Mouse (Mus musculus): ENCODE data around the gene Clcc1. TPM values are rescaled to one million over a fixed set of nuclear protein-coding genes. Genes with fewer than 3 reads are reported as not detected.
A peak's percentile ranks its signal among the peaks of the same experiment; 100 is the strongest.
"Not testable (repeated sequence)": the region's sequence is repeated elsewhere in the genome, so short reads cannot be mapped to it uniquely, and the experiment has no call there.

Clcc1 gene
- total RNA-seq (2014; rRNA removed) (23.9 and 52.3 TPM in 2 replicates), polyA plus RNA-seq (2015; fragmentation: Nextera tagmentation; extraction: Ambion mirVana) (58.2 and 62.2 TPM in 2 replicates)

- ATAC-seq (peak; percentile 99), DNase-seq (ENCODE audit: low spot score) (peak; percentile 96)
- Histone ChIP-seq H3K9ac (replicated peaks; ENCODE audit: low read length) (peak within 1 kb of the TSS; percentile 85), H3K9me3 (ENCODE audit: low read length) (no peaks in the 10 kb centered on the region), H3K4me3 (ENCODE audit: low read length) (peak within 1 kb of the TSS; percentile 64), H3K36me3 (ENCODE audit: insufficient read depth, low read length) (no peaks in the 10 kb centered on the region), H3K4me2 (ENCODE audit: low read depth, low read length) (peak within 1 kb of the TSS; percentile 58), H3K27ac (peak within 1 kb of the TSS; percentile 87), H3K4me1 (ENCODE audit: insufficient read depth, low read length) (0 out of 2 replicates have a peak, but pooled peaks cover 3% of the 10 kb centered on the region), H3K27me3 (ENCODE audit: insufficient read depth, low read length) (no peaks in the 10 kb centered on the region)
- under 1% methylated on average over 57 of the region's 57 CpGs for WGBS
- no peak for TF ChIP-seq CTCF (IDR thresholded peaks at IDR 0.05; ENCODE audit: low read depth)
Measured at GRCm38 (mm10) chr3:108653710-108654379, at the start of gene Clcc1. Gene Clcc1 (plus strand): TSS chr3:108653913.

GRCm38 (mm10) chr3:108608906-108609305 is 44.8 kb upstream of the Clcc1 start:
- Histone ChIP-seq H3K9ac (replicated peaks; ENCODE audit: low read length) (no peak overlapping the region), H3K27me3 (ENCODE audit: insufficient read depth, low read length) (no peaks in the 10 kb centered on the region), H3K27ac (no peak overlapping the region), H3K4me3 (ENCODE audit: low read length) (no peak overlapping the region), H3K4me2 (ENCODE audit: low read depth, low read length) (no peak overlapping the region), H3K4me1 (ENCODE audit: insufficient read depth, low read length) (no peaks in the 10 kb centered on the region), H3K9me3 (ENCODE audit: low read length) (no peaks in the 10 kb centered on the region), H3K36me3 (ENCODE audit: insufficient read depth, low read length) (peaks cover 9% of the 10 kb centered on the region; the same call in 1 of the 2 replicates)
- WGBS, result 63% methylated on average over 3 of the region's 3 CpGs
- DNase-seq (ENCODE audit: low spot score) (no peak), ATAC-seq (no peak)
- TF ChIP-seq CTCF (IDR thresholded peaks at IDR 0.05; ENCODE audit: low read depth), result no peak

- whole genome bisulfite sequencing, result 86% methylated on average over 5 of the region's 5 CpGs
- no peak overlapping the region for H3K27ac ChIP-seq
Measured at GRCm38 (mm10) chr3:108634761-108635160, 19.0 kb upstream of the Clcc1 start.

GRCm38 (mm10) chr3:108639412-108639811 is 14.3 kb upstream of the Clcc1 start:
- DNase-seq (ENCODE audit: low spot score) (no peak), ATAC-seq (no peak)
- TF ChIP-seq CTCF (IDR thresholded peaks at IDR 0.05; ENCODE audit: low read depth), result peak; percentile 46
- H3K4me3 ChIP-seq (ENCODE audit: low read length), result no peak overlapping the region
- H3K27ac ChIP-seq, result no peak overlapping the region
- H3K9ac ChIP-seq (replicated peaks; ENCODE audit: low read length), result no peak overlapping the region
- no peaks in the 10 kb centered on the region for H3K4me1 ChIP-seq (ENCODE audit: insufficient read depth, low read length)
- peaks cover 14% of the 10 kb centered on the region for H3K36me3 ChIP-seq (ENCODE audit: insufficient read depth, low read length)
- H3K9me3 ChIP-seq (ENCODE audit: low read length), result no peaks in the 10 kb centered on the region
- H3K27me3 ChIP-seq (ENCODE audit: insufficient read depth, low read length), result no peaks in the 10 kb centered on the region
- WGBS, result 66% methylated on average over 4 of the region's 4 CpGs
- H3K4me2 ChIP-seq (ENCODE audit: low read depth, low read length), result no peak overlapping the region

More at GRCm38 (mm10) chr3:108634761-108635160, 19.0 kb upstream of the Clcc1 start:
- no peaks in the 10 kb centered on the region for H3K9me3 ChIP-seq (ENCODE audit: low read length)
- H3K36me3 ChIP-seq (ENCODE audit: insufficient read depth, low read length), result peaks cover 6% of the 10 kb centered on the region; the same call in 1 of the 2 replicates
- DNase-seq (ENCODE audit: low spot score) (no peak), ATAC-seq (no peak)
- no peak overlapping the region for H3K9ac ChIP-seq (replicated peaks; ENCODE audit: low read length)
- no peak overlapping the region for H3K4me3 ChIP-seq (ENCODE audit: low read length)
- no peaks in the 10 kb centered on the region for H3K4me1 ChIP-seq (ENCODE audit: insufficient read depth, low read length)
- H3K4me2 ChIP-seq (ENCODE audit: low read depth, low read length), result no peak overlapping the region
- TF ChIP-seq CTCF (IDR thresholded peaks at IDR 0.05; ENCODE audit: low read depth), result no peak
- no peaks in the 10 kb centered on the region for H3K27me3 ChIP-seq (ENCODE audit: insufficient read depth, low read length)

GRCm38 (mm10) chr3:108640998-108641397 is 12.7 kb upstream of the Clcc1 start:
- Histone ChIP-seq H3K27ac (no peak overlapping the region), H3K4me2 (ENCODE audit: low read depth, low read length) (no peak overlapping the region), H3K27me3 (ENCODE audit: insufficient read depth, low read length) (no peaks in the 10 kb centered on the region), H3K36me3 (ENCODE audit: insufficient read depth, low read length) (peaks cover 26% of the 10 kb centered on the region), H3K9ac (replicated peaks; ENCODE audit: low read length) (no peak overlapping the region), H3K4me1 (ENCODE audit: insufficient read depth, low read length) (no peaks in the 10 kb centered on the region), H3K9me3 (ENCODE audit: low read length) (no peaks in the 10 kb centered on the region), H3K4me3 (ENCODE audit: low read length) (no peak overlapping the region)
- DNase-seq (ENCODE audit: low spot score) (no peak), ATAC-seq (no peak)
- 87% methylated on average over 4 of the region's 4 CpGs for WGBS
- no peak for TF ChIP-seq CTCF (IDR thresholded peaks at IDR 0.05; ENCODE audit: low read depth)

GRCm38 (mm10) chr3:108644856-108645255 is 8.9 kb upstream of the Clcc1 start:
- Histone ChIP-seq H3K27me3 (ENCODE audit: insufficient read depth, low read length) (no peaks in the 10 kb centered on the region), H3K9me3 (ENCODE audit: low read length) (no peaks in the 10 kb centered on the region), H3K27ac (no peak overlapping the region), H3K36me3 (ENCODE audit: insufficient read depth, low read length) (peaks cover 21% of the 10 kb centered on the region), H3K4me3 (ENCODE audit: low read length) (no peak overlapping the region), H3K4me1 (ENCODE audit: insufficient read depth, low read length) (no peaks in the 10 kb centered on the region), H3K9ac (replicated peaks; ENCODE audit: low read length) (no peak overlapping the region), H3K4me2 (ENCODE audit: low read depth, low read length) (no peak overlapping the region)
- WGBS, result 89% methylated on average over 3 of the region's 3 CpGs
- TF ChIP-seq CTCF (IDR thresholded peaks at IDR 0.05; ENCODE audit: low read depth), result no peak
- no peak for ATAC-seq
- DNase-seq (ENCODE audit: low spot score), result no peak

GRCm38 (mm10) chr3:108646036-108646435 is 7.7 kb upstream of the Clcc1 start:
- no peak for TF ChIP-seq CTCF (IDR thresholded peaks at IDR 0.05; ENCODE audit: low read depth)
- Histone ChIP-seq H3K9ac (replicated peaks; ENCODE audit: low read length) (no peak overlapping the region), H3K9me3 (ENCODE audit: low read length) (no peaks in the 10 kb centered on the region), H3K36me3 (ENCODE audit: insufficient read depth, low read length) (peaks cover 21% of the 10 kb centered on the region), H3K4me2 (ENCODE audit: low read depth, low read length) (no peak overlapping the region), H3K27me3 (ENCODE audit: insufficient read depth, low read length) (no peaks in the 10 kb centered on the region), H3K4me1 (ENCODE audit: insufficient read depth, low read length) (no peaks in the 10 kb centered on the region), H3K27ac (no peak overlapping the region), H3K4me3 (ENCODE audit: low read length) (no peak overlapping the region)
- ATAC-seq (no peak), DNase-seq (ENCODE audit: low spot score) (peak; percentile 35)
- 41% methylated on average over 7 of the region's 7 CpGs for WGBS

GRCm38 (mm10) chr3:108647681-108648080 is 6.0 kb upstream of the Clcc1 start:
- not testable (repeated sequence) for H3K9ac ChIP-seq (replicated peaks; ENCODE audit: low read length); DNase-seq (ENCODE audit: low spot score); H3K9me3 ChIP-seq (ENCODE audit: low read length); H3K4me2 ChIP-seq (ENCODE audit: low read depth, low read length); H3K4me1 ChIP-seq (ENCODE audit: insufficient read depth, low read length); H3K27ac ChIP-seq; H3K4me3 ChIP-seq (ENCODE audit: low read length); ATAC-seq; H3K27me3 ChIP-seq (ENCODE audit: insufficient read depth, low read length)
- WGBS, result 42% methylated on average over 5 of the region's 5 CpGs
- H3K36me3 ChIP-seq (ENCODE audit: insufficient read depth, low read length), result peaks cover 21% of the 10 kb centered on the region

Data from hindbrain, postnatal 0 days (tissue).